Comparison of ENCODE assay signal across 13 mouse cellular contexts in the genomic region with DNA sequence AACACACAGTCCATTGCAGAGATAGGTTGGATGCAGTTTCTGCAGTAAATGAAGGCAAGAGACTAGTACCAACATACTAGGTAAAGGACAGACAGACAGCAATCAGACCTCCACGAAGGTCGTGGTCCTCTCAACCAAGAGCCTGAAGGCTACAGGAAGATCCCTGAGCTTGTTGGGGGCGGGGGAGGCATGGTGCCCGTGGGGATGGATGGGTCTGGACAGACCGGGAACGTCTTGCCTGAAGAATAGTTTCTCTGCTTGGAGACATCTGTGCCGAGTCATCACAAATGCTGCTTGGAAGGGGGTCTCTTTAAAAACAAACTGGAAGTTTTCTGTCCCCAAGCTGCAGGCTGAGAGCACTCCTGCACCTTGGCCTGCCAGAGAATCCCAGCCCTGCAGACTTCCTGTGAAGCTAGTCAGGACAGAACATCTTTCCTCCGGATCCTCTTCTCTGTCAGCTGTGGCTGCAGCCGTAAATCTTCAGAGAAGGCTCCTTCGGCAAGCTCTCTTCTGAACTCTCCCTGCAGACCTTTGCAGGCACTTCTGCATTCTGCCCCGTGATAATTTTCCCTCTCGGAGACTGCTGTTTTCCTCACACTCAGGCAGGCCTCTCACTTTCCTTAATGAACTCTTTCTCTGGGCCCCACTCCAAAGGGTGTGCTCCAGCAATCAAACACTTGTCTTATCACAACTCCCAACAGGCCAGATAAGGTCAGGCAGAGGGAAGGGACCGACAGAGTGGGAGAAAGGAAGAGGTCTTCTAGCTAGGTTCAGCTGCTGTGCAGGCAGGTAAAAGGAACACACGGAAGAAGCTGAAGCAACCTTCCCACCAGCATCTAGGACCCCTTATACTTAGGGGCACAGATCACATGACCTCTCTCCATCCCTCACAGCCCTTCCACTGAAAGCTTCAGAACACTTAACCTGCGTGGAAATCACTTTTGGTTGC.
DNase-seq lines count a peak whose midpoint lies in the region; ATAC-seq and TF ChIP-seq lines count a peak whose summit lies in the region.
"Had no signal": no experiment of that assay in that cellular context is flagged by ENCODE, and none has a peak within 500 bp of the region (broad histone marks: within the 10 kb centered on the region; RNA-seq: fewer than 3 reads in every experiment).

No protein-coding gene starts in this region.

- no peak overlapping the region for H3K4me3 ChIP-seq in liver, adult 2 months (ENCODE audit: insufficient read depth, low read depth, low read length)
- no peak overlapping the region for H3K4me3 ChIP-seq in midbrain, embryonic 11.5 days (ENCODE audit: low read depth, low read length)
- H3K4me3 ChIP-seq: midbrain, embryonic 12.5 days; neural tube, embryonic 12.5 days had no signal

- H3K27ac ChIP-seq in liver, adult 2 months (replicated peaks; ENCODE audit: insufficient read depth, low read depth, low read length): no peak overlapping the region
- H3K27ac ChIP-seq in midbrain, embryonic 11.5 days (ENCODE audit: low read depth, low read length): no peak overlapping the region
- H3K27ac ChIP-seq: midbrain, embryonic 12.5 days; neural tube, embryonic 12.5 days had no signal

- DNase-seq in kidney, postnatal 10 days: peak; percentile 28
- no peak for DNase-seq in kidney, adult 11 months
- no peak for DNase-seq in Patski (ENCODE audit: low read depth, low spot score)
- DNase-seq in embryo, embryonic 11 days: peak; percentile 4
- peak; percentile 31 for DNase-seq in liver, adult 2 months (ENCODE audit: extremely low read depth, low read depth, low spot score)
- DNase-seq in B cell, adult 2 months: no peak
- DNase-seq in right cerebral cortex, postnatal 10 days (ENCODE audit: low spot score in 2 of 2): no peak
- DNase-seq in midbrain, embryonic 11.5 days (ENCODE audit: low spot score, missing footprints): no peak
- DNase-seq: cerebellum, postnatal 14 days had no signal

- no peak overlapping the region for H3K4me2 ChIP-seq in midbrain, embryonic 11.5 days
- H3K4me2 ChIP-seq: midbrain, embryonic 12.5 days; neural tube, embryonic 12.5 days had no signal

- 62% methylated on average over 15 of the region's 15 CpGs for WGBS in liver, adult 2 months
- WGBS in midbrain, embryonic 11.5 days: 72% methylated on average over 15 of the region's 15 CpGs

- no peaks in the 10 kb centered on the region for H3K79me2 ChIP-seq in liver, adult 2 months (ENCODE audit: control insufficient read depth, insufficient read depth, low read length)

- no peaks in the 10 kb centered on the region for H3K4me1 ChIP-seq in liver, adult 2 months (ENCODE audit: control insufficient read depth, insufficient read depth, low read length)
- H3K4me1 ChIP-seq in midbrain, embryonic 11.5 days (ENCODE audit: control insufficient read depth, insufficient read depth, low read length): no peaks in the 10 kb centered on the region
- H3K4me1 ChIP-seq: midbrain, embryonic 12.5 days; neural tube, embryonic 12.5 days had no signal

- no peak overlapping the region for H3K9ac ChIP-seq in liver, adult 2 months (ENCODE audit: low read depth, low read length)
- H3K9ac ChIP-seq in midbrain, embryonic 11.5 days (ENCODE audit: low read length): no peak overlapping the region
- H3K9ac ChIP-seq: midbrain, embryonic 12.5 days; neural tube, embryonic 12.5 days had no signal

- no peak for TF ChIP-seq CTCF in Patski (IDR thresholded peaks at IDR 0.05)
- TF ChIP-seq CTCF in liver, adult 2 months (IDR thresholded peaks at IDR 0.05; ENCODE audit: low read depth, low read length): no peak

- CTCF ChIA-PET in Patski (lab: Charles Lee): no interaction called here

- TF ChIP-seq POLR2A in liver, adult 2 months (IDR thresholded peaks at IDR 0.05; ENCODE audit: extremely low read depth, insufficient read depth, low read length): no peak

- no peaks in the 10 kb centered on the region for H3K36me3 ChIP-seq in liver, adult 2 months (ENCODE audit: control insufficient read depth, insufficient read depth, low read length)
- no peaks in the 10 kb centered on the region for H3K36me3 ChIP-seq in midbrain, embryonic 11.5 days (ENCODE audit: control insufficient read depth, insufficient read depth, low read length)
- H3K36me3 ChIP-seq: midbrain, embryonic 12.5 days; neural tube, embryonic 12.5 days had no signal

- H3K9me3 ChIP-seq in midbrain, embryonic 11.5 days (ENCODE audit: control insufficient read depth, low read length): no peaks in the 10 kb centered on the region; the same call in 1 of the 2 replicates

- in situ Hi-C loops in Patski (cut with MboI; ENCODE audit: low pct_unique_long_range_greater_than_20kb): no loop called here

- peak; percentile 24 for ATAC-seq in Patski
- ATAC-seq in midbrain, embryonic 11.5 days (ENCODE audit: low FRiP score): no peak
- ATAC-seq: activated CD4-positive, CD25-positive, alpha-beta regulatory T cell, adult 4 months; inflammation-experienced regulatory T-cells, adult 6 months had no signal

- H3K27me3 ChIP-seq in Patski: no peaks in the 10 kb centered on the region
- no peaks in the 10 kb centered on the region for H3K27me3 ChIP-seq in liver, adult 2 months (ENCODE audit: control insufficient read depth, insufficient read depth, low read length)
- no peaks in the 10 kb centered on the region for H3K27me3 ChIP-seq in midbrain, embryonic 11.5 days (ENCODE audit: control insufficient read depth, insufficient read depth, low read length)
- H3K27me3 ChIP-seq: midbrain, embryonic 12.5 days; neural tube, embryonic 12.5 days had no signal

- POLR2A ChIA-PET in Patski (lab: Charles Lee): no interaction called here

Comparison
In these comparisons a context has a peak if more than half of its experiments do, and no peak if none do; other contexts are left out.
1. DNase-seq: peak in kidney, postnatal 10 days (single experiment), embryo, embryonic 11 days (single experiment) and liver, adult 2 months (single experiment); none in kidney, adult 11 months (single experiment), Patski (single experiment), B cell, adult 2 months (0 of 2), right cerebral cortex, postnatal 10 days (0 of 2) and midbrain, embryonic 11.5 days (single experiment).